Mouse (Mus musculus): ENCODE data around the gene Gm49721. TPM values are rescaled to one million over a fixed set of nuclear protein-coding genes. Genes with fewer than 3 reads are reported as not detected.
"Not testable (repeated sequence)": the region's sequence is repeated elsewhere in the genome, so short reads cannot be mapped to it uniquely, and the experiment has no call there.

Gene Gm49721
- polyA plus RNA-seq, 1 experiment, result not detected

DNA sequence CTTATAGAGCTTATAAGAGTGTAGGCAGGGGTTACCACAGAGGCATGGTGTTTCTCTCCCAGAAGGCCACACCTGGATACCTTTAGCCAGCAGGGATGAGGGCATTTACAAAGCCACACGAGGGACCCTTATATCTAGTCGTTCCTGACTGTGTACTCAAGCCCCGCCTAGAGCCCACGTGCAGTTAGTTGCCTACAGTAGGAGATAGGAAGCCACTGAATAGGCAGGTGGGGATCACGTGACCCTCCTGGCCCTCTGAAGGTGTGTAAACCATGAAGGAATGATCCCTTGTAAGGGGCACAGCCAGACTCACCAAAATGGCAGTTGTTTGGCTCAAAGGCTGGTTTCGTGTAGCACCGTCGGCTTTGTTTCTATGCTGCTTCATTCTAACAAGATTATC is 18.1 kb downstream of the Gm49721 start:
- not testable (repeated sequence) for H3K36me3 ChIP-seq (ENCODE audit: control insufficient read depth, insufficient read depth); H3K79me2 ChIP-seq (ENCODE audit: control insufficient read depth, insufficient read depth); H3K4me2 ChIP-seq (ENCODE audit: low read depth); H3K4me3 ChIP-seq; H3ac ChIP-seq (ENCODE audit: control insufficient read depth, insufficient read length); H3K27me3 ChIP-seq (ENCODE audit: control insufficient read depth, insufficient read depth, insufficient read length)

DNA sequence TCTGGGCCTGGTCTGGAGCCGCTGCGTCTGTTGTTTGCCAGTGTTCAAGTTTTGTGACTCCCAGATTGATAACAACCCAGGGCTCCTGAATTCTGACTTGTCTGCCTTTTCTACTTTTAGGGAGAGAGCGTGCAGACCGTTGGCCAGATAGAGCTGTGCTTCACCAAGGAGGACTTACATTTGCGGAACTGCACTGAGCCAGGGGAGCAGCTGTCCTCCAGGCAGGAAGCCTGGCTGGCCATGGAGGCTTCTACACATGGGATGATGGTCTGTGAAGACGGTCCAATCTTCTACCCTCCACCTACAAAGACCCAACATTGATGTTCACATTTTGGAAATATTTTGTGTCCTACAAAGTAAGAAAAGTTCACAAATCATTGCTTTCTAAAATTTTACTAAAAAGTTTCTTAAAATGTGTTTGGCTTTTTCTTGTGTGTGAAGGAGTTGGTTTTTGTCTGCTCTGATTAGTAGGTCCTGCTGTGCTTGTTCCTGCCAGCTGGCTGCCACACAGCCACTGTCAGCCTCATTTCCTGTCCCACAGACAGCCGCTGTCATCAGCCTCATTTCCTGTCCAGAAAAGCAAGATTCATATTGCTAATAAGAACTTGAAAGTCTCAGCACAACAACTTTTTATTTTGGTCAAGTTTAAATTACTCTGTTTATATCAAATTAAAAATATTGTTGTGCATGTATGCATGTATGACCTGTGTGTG is 19.2 kb downstream of the Gm49721 start:
- H3ac ChIP-seq (ENCODE audit: control insufficient read depth, insufficient read length); H3K27me3 ChIP-seq (ENCODE audit: control insufficient read depth, insufficient read depth, insufficient read length); H3K36me3 ChIP-seq (ENCODE audit: control insufficient read depth, insufficient read depth); H3K79me2 ChIP-seq (ENCODE audit: control insufficient read depth, insufficient read depth); H3K4me3 ChIP-seq; H3K4me2 ChIP-seq (ENCODE audit: low read depth): not testable (repeated sequence)

DNA sequence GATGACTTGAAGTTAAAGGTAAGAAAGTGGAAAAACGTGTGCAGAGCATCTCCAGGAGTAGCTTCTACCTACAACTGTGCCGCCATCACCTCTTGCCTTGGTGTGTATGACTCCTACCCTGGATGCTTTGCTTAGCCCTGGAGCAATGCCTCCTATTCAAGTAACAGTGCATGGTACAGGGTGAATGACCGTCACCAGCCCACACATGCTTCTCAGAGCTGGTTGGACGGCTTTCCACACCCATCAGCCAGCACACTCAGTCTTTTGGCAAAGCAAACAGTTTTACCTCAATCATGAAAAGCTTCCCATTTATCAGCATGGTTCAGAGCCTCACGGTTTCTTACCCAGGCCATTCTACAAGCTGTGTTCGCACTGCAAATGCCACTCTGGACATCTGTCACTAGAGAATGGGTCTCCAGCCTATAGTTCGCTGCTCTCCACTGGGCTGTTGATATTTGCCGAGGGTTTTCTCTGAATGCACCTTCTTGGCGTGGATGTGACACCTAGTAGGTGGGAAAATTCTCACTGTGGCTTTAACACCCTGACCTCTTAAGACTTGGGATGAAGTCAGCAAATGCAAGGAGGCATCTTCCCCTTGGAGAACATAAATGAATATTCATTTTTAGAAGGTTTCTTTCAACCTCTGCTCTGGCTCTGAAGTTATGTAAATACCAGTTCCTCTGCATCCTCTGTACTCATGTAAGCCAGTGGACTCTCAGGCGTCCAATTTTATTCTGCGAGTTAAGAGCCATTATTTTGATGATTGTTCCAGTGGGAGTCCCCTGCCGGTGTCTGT is 23.3 kb downstream of the Gm49721 start:
- H3K4me2 ChIP-seq (ENCODE audit: low read depth); H3ac ChIP-seq (ENCODE audit: control insufficient read depth, insufficient read length); H3K36me3 ChIP-seq (ENCODE audit: control insufficient read depth, insufficient read depth); H3K27me3 ChIP-seq (ENCODE audit: control insufficient read depth, insufficient read depth, insufficient read length); H3K79me2 ChIP-seq (ENCODE audit: control insufficient read depth, insufficient read depth); H3K4me3 ChIP-seq: not testable (repeated sequence)

- not testable (repeated sequence) for H3K27me3 ChIP-seq (ENCODE audit: control insufficient read depth, insufficient read depth, insufficient read length); H3K36me3 ChIP-seq (ENCODE audit: control insufficient read depth, insufficient read depth); H3K79me2 ChIP-seq (ENCODE audit: control insufficient read depth, insufficient read depth); H3K4me2 ChIP-seq (ENCODE audit: low read depth); H3K4me3 ChIP-seq; H3ac ChIP-seq (ENCODE audit: control insufficient read depth, insufficient read length)
Measured at GRCm38 (mm10) chr17:7003392-7003791, 24.7 kb downstream of the Gm49721 start.

GRCm38 (mm10) chr17:7005646-7006045 is 26.9 kb downstream of the Gm49721 start:
- not testable (repeated sequence) for H3K27me3 ChIP-seq (ENCODE audit: control insufficient read depth, insufficient read depth, insufficient read length); H3K4me2 ChIP-seq (ENCODE audit: low read depth); H3K79me2 ChIP-seq (ENCODE audit: control insufficient read depth, insufficient read depth); H3K36me3 ChIP-seq (ENCODE audit: control insufficient read depth, insufficient read depth); H3ac ChIP-seq (ENCODE audit: control insufficient read depth, insufficient read length); H3K4me3 ChIP-seq

DNA sequence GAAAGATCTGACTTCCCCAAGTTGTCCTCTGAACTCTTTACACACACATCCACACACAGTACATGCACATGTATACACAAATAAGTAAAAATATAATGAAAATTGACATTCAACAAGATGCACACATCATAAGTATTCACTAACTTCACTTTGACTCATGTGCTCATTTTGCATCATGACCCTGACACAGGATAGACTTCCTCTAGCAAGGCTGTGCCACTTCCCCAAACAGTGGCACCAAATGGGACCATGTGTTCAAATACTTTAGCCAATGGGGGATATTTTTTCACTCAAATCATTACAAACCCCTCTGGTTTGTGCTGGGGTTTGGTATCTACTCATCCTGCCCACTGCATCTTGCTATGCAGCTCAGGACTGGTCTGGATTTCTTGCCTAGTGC is 30.2 kb downstream of the Gm49721 start:
- H3K36me3 ChIP-seq (ENCODE audit: control insufficient read depth, insufficient read depth); H3K4me3 ChIP-seq; H3K79me2 ChIP-seq (ENCODE audit: control insufficient read depth, insufficient read depth); H3K4me2 ChIP-seq (ENCODE audit: low read depth); H3ac ChIP-seq (ENCODE audit: control insufficient read depth, insufficient read length); H3K27me3 ChIP-seq (ENCODE audit: control insufficient read depth, insufficient read depth, insufficient read length): not testable (repeated sequence)

DNA sequence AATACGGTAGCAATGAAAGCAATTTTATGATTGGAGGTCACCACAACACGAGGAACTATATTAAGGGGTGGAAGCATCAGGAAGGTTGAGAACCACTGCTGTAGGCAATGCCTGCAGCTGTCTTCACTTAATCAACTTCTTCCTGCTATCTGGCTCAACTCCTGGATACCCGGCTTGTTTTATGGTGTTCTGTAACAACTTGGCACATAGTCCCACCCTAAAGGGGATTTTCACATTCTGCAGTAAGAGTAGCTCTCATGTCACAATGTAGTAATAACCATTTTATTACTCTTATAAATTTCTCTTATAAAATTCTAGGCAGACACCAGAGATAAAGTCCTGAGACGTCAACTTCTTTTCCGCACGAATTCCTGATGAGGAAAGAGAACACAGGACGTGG is 30.7 kb downstream of the Gm49721 start:
- H3K27me3 ChIP-seq (ENCODE audit: control insufficient read depth, insufficient read depth, insufficient read length); H3K4me2 ChIP-seq (ENCODE audit: low read depth): not testable (repeated sequence)

GRCm38 (mm10) chr17:7009901-7010300 is 31.2 kb downstream of the Gm49721 start:
- not testable (repeated sequence) for H3K4me3 ChIP-seq; H3K79me2 ChIP-seq (ENCODE audit: control insufficient read depth, insufficient read depth); H3ac ChIP-seq (ENCODE audit: control insufficient read depth, insufficient read length); H3K27me3 ChIP-seq (ENCODE audit: control insufficient read depth, insufficient read depth, insufficient read length); H3K36me3 ChIP-seq (ENCODE audit: control insufficient read depth, insufficient read depth)
- H3K4me2 ChIP-seq (ENCODE audit: low read depth), result peak overlapping the region; percentile 58

More for the DNA sequence above, 30.7 kb downstream of the Gm49721 start:
- H3K36me3 ChIP-seq (ENCODE audit: control insufficient read depth, insufficient read depth); H3K79me2 ChIP-seq (ENCODE audit: control insufficient read depth, insufficient read depth); H3ac ChIP-seq (ENCODE audit: control insufficient read depth, insufficient read length); H3K4me3 ChIP-seq: not testable (repeated sequence)

DNA sequence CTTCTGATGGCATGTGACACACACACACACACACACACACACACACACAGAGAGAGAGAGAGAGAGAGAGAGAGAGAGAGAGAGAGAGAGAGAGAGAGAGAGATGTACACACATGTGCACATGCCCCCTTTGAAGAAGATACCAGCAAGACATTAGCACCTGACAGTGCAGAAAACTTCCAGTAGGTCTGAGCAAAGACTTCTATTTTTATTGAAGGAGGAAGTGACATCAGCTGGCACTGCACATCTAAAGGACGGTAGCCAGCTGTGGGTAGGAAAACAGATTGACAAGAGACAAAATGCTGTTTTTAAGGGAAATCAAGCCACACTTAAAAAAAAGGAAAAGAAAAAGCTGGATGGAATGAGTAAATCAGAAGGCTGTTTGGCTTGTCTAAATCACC is 35.5 kb downstream of the Gm49721 start:
- not testable (repeated sequence) for H3K27me3 ChIP-seq (ENCODE audit: control insufficient read depth, insufficient read depth, insufficient read length); H3ac ChIP-seq (ENCODE audit: control insufficient read depth, insufficient read length); H3K36me3 ChIP-seq (ENCODE audit: control insufficient read depth, insufficient read depth); H3K4me3 ChIP-seq; H3K4me2 ChIP-seq (ENCODE audit: low read depth); H3K79me2 ChIP-seq (ENCODE audit: control insufficient read depth, insufficient read depth)

DNA sequence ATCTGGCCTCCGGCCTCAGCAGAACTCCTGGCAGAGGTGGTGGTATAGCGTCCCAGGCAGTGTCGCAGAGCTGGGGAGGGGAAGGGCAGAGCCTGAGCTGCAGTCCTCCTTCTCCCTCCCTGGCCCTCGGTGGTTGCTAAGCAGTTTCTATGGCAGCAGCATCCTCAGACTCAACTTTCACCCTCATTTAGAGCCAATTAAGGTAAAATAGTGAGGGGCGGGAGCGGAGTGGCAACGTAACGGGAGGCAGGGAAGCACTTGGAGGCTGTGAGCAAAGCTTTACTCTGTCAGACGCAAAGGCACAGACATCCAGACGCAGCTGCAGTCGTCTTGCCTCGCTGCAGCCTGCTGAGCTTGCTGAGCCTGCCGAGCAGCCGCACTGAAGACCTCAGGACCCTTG is 46.6 kb downstream of the Gm49721 start, which contains the start of gene Gm1604a:
Gene Gm1604a, plus strand, starts transcription at position 312 of the 400 bp plus-strand sequence.
- not testable (repeated sequence) for H3K4me3 ChIP-seq; H3ac ChIP-seq (ENCODE audit: control insufficient read depth, insufficient read length); H3K36me3 ChIP-seq (ENCODE audit: control insufficient read depth, insufficient read depth); H3K79me2 ChIP-seq (ENCODE audit: control insufficient read depth, insufficient read depth); H3K27me3 ChIP-seq (ENCODE audit: control insufficient read depth, insufficient read depth, insufficient read length); H3K4me2 ChIP-seq (ENCODE audit: low read depth)

DNA sequence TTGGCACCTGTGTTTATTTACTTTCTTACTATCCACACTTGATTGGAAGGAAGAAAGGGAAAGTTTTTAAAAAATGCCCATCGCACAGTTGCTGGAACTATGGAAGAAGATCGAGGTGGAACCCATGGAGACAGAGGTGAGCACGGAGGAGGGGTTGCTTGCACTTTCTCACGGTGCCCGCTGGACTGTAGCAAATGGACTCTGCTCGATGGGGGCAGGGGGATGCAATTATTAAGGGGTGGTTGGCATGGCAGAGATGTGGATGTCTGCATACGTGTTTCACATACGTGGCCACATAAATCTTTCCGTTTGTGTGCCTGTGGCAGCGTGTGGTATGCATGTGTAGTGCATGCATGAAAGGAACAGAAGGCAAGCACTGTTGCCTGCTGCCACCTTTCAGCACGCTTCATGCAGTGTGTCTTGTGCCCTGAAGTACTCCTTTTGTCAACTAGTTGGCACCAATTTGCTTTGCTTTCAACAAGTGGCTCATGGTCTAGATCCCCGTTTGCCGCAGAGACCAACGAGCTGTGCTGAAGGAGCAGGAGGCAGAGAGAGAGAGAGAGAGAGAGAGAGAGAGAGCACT is 47.2 kb downstream of the Gm49721 start:
- H3ac ChIP-seq (ENCODE audit: control insufficient read depth, insufficient read length); H3K36me3 ChIP-seq (ENCODE audit: control insufficient read depth, insufficient read depth); H3K27me3 ChIP-seq (ENCODE audit: control insufficient read depth, insufficient read depth, insufficient read length); H3K4me2 ChIP-seq (ENCODE audit: low read depth); H3K79me2 ChIP-seq (ENCODE audit: control insufficient read depth, insufficient read depth); H3K4me3 ChIP-seq: not testable (repeated sequence)

DNA sequence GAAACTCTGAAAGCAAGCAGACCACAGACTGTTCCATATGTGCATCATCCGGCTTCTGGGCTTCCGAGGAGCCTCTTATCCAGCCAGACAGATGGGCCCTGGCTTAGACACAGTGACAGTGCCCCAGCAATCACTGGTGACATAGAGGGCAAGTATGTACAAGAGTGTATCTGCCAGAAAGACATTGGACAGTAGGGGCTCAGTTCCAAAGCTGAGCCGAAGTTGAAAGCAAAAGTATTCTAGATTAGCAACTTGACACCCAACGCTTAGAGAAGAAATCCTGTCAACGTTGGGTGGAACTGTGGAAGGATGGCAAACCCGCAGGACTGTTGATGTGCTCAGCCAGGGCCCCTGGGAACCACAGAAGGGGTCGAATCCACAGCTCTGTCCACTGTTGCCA is 51.5 kb downstream of the Gm49721 start:
- not testable (repeated sequence) for H3K79me2 ChIP-seq (ENCODE audit: control insufficient read depth, insufficient read depth); H3ac ChIP-seq (ENCODE audit: control insufficient read depth, insufficient read length); H3K36me3 ChIP-seq (ENCODE audit: control insufficient read depth, insufficient read depth); H3K27me3 ChIP-seq (ENCODE audit: control insufficient read depth, insufficient read depth, insufficient read length); H3K4me3 ChIP-seq; H3K4me2 ChIP-seq (ENCODE audit: low read depth)
